Mouse (Mus musculus) thymus, postnatal 4 days (tissue): Measurements from ENCODE around the gene Cdk14.
A peak's percentile ranks its signal among the peaks of the same experiment; 100 is the strongest.
"Not testable (repeated sequence)": the region's sequence is repeated elsewhere in the genome, so short reads cannot be mapped to it uniquely, and the experiment has no call there.

ENCODE experiments used
- DNase-seq: peaks from one replicate; pipeline ENCODE4 v3.0.0; 2021

Cdk14 gene

DNA sequence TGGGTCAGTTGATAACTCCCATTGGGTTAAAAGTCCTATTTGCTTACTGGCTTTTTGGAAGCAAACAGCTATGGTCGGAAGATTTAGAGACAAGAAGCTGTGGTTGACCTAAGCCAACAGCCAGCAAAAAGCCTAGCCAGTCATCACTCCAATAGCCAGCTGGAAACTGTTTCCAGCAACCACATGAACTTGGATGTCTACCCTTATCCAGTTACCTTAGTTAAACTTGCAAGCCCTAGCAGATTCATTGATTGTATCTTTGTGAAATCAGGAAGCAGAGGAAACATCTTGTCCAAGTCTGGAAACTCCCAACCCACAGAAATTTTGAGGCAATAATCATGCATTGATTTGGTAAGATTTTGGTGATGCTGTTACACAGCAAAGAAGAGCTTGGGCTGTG, 458.5 kb downstream of the Cdk14 start:
- no peak for DNase-seq

DNA sequence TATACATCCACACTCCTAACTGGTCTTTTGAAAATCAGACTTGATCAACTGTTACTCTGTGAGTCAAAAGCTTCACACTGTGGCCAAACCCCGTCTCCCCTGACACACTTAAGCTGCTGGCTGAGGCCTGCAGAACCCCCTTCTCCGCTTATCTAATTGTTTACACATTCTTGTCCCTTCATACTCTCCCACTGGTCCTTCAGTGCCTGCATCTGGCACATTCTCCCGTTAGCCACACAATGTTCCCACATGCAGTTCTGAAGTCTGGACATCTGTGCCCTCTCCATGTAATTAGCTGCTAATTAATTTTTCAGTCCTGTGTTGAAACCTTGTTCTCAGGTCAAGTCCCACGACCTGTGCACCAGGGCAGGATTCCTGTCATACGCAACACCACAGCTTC, 460.7 kb downstream of the Cdk14 start:
- no peak for DNase-seq

DNA sequence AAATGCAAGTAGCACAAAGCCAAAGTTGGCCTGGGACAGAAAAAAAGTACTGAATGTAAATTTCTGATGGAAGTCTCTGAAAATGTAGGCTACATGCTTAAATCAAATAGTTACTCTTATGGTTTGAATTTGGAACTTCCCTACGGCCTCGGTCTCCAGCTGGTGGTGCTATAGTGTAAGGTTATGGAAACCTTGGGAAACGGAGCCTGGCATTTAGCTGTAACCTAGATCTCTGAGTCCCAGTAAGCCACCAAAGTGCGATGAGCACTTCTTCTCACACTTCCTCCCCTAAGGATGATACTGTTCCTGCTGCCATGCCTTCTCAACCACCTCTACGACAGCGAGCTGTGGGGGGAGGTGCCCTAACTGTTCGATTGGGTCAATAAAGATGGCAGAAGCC, 464.1 kb downstream of the Cdk14 start:
- DNase-seq, result no peak

DNA sequence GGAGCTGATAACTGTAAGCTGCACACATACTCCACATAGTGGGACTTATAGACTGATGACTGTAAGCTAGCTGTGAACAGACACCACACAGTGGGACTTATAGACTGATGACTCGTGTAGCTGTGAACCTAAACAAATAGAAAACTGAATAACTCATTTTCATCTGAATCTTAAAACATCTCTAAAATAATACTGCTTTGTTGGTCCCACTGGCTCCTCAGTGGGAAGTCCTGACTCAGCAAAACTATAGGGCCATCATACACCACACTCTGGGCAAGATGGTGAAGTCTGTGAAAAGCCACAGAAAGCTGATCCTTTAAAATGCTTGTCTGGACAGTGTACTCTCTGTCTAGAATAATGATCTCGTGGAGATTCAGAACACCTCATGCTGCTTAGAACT, 464.7 kb downstream of the Cdk14 start:
- DNase-seq, result no peak

DNA sequence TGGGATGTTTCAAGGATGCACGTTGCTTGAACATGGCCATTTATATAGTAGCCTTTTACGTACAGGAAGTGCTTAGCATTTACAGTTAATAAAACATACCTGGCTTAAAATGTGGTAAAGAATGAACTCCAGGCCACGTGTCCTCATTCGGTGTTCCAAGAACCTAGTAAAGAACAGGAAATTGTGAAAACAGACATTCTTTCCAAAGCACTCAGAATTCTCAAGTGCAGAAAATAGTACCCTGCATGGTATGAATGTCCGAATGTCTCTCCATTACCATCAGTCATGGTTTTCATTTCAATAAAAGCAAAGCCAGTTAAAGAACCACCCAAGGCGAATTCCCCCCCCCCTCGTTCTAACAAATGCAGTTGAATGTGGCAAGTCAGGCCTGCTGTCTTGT, 470.7 kb downstream of the Cdk14 start:
- no peak for DNase-seq

DNA sequence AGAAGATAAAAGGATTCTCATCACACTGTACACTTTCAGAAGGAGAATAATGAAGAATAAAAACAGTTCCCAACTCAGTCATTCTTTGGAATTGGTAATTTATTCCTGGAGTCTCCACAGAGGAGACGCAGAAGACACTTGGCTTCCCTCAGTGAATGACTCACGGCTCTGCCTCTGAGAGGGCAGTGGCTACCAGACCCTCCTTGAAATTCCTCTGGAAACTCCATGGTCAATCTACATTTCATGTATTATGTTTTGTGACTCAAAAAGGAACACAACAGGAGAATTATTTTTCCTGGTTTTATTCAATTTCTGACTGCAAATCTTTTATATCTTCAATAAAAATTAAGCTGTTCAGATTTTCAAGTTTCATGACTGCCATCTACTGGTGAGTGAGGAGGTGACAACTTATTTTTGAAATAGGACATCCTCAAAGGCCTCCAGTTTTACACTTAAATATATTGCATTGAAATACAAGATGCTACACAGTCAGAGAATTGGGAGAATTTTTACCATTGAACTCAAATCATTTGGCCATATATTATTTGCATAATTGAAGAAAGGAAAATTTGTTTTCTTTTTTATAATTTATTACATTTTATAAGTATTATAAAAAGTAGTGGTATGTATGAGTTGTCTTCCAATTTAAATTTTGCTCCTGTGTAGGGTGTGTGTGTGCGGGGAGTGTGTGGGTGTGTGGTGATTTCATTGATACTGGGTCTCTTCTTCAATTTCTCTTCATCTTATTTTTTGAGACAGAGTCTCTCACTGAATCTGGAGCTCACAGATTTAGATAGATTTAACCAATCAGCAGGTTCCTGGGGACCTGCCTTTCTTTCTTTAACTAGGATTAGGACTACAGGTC, 471.8 kb downstream of the Cdk14 start:
- no peak for DNase-seq

DNA sequence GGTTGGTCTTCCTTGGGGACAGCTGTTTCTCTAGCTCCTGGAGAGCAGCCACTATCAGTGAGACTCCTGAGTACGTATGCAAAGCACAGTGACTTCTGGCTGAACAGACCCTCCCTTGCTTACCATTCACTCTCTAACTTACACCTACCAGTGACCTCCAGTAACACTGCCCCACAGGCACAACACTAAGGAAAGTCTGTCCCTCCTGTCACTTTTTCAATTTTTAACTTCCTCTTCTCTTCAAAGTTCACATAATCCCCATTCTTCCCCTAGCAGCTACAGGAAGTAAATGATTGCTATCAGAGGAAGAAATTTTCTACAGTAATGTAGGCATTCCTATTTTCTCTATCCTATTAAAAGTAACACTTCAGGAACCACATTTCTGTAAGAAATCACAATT, 485.0 kb downstream of the Cdk14 start:
- DNase-seq, result no peak

DNA sequence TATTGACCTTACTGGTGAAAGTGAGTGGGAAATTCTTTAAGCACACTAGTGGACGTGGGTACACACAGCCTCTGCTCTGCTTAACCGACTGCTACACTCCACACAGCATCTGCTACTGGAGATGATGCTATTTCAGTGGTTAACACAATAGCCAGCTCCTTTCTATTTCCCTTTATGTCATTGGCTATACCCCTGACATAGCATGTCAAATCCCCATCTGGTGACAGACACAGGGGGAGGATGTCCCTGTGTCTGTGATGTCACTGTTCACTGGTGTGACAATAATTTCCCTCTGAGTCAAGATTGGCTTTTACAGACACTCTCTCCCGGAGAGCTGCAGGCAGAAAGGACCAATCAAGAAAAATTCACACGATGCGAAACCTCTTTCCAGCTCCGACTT, 485.6 kb downstream of the Cdk14 start:
- no peak for DNase-seq

DNA sequence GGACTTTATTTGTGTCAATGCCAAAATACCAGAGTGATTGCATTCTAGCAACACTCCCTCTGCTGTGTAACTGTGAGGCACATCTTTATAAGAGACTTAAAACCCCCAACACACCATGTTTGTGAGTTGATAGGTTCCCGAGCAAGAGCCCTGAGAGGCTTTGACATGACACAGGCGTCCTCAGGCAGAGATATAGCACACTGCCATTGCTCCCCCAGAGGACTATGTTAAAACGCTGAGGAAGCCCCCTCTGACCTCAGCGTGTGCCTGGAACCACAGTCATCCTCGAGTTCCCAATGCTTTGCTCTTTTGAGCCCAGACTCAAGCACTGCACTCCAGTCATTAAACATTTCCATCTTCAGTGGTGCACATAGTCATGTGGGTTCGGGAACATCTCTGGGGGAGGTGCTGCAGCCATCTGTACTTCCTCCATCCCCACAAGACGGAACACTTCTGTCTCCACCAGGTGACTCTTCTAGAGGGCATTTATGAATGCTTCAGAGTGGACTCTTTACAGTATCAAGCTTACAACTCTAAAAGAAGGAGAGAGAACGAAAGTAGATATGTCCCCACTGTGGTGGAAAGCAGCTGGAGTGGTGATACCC, 488.5 kb downstream of the Cdk14 start:
- no peak for DNase-seq

DNA sequence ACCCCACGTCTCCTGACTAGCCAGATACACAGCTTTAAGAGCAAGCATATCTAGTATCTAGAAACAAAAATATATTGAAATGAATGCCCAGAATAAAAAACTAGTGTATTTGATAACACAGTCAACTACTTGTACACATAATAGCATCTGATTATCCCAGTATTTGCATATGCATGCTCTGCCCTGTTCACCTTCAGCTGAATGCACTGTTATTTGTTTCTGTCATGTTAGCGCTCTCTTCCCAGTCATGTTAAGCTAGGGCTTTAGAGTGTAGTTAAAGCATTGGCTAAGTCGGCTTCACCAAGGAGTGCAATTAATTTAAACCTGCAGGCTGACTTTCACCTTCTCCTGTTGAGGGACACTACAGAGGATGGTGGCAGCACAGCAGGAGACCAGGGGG, 490.5 kb downstream of the Cdk14 start:
- no peak for DNase-seq

DNA sequence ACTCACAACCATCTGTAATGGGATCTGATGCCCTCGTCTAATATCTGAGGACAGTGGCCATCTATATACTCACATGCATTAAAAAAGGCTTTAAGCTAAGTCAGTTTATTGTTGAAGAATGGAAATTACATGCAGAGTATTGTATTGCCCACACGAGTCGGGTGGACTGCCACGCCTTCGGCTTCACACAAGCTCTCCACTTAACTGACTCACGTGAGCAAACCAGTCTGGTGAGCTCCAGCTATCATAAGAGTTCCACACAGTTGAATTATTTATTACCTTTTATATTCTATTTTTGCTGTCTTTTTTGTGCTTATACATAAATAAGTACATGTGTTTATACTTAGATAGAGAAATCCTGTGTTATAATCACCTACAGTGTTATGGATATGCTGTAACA, 495.2 kb downstream of the Cdk14 start:
- no peak for DNase-seq

DNA sequence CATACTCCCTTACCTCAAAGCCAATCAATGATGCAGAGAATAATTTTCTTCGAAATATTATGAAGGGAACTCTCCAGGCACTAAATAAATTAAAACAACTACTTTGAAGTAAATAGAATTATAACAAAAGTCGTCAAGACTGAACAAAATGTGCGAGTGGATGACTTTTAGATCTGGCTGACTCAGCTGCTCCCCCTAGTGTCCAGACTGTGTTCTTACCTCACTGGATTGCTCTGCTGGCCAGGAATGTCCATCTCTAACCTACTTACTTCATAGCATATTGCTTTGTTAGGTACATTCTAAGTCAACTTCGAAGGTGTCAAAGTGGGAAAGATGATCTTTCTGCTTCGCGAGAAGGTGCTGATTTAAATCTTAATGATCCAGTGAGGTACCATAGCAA, 501.7 kb downstream of the Cdk14 start:
- DNase-seq, result peak; percentile 63

DNA sequence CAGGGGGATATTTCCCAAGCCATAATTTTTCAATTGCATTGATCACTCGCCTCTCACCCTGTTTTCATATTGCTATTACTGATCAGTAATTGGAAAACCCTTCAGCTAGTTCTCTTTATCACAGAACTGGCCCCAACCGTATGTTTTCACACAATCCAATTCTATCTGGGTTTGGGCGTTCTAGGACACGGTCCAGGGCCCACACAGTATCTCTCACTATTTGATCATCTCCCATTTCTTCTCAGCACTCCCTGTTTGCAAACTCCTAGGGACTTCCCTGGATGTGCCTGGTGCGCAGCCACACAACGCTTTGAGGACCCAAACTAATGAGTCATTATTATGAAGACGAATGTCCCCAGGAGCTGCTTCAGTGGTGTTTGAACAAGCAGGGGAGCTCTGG, 502.4 kb downstream of the Cdk14 start:
- DNase-seq, result no peak

DNA sequence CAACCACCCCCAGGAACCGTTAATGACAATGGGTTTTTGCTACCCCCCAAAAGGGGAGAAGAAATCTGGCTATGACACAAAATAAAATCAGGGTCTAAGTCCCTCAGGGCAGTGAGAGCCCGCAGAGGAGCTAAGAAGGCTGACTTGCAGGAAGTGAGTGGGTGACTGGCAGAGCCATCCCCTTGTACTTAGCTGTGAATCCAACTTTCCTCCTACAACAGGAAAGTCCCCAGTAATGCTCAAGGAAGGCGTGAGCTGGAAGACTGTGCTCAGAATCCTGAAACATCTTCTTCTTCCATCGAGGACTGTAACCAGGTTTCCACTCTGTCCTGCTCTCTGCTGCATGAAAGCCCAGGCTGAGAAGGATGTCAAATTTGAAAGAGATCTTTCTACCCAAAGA, 502.8 kb downstream of the Cdk14 start:
- DNase-seq, result no peak

DNA sequence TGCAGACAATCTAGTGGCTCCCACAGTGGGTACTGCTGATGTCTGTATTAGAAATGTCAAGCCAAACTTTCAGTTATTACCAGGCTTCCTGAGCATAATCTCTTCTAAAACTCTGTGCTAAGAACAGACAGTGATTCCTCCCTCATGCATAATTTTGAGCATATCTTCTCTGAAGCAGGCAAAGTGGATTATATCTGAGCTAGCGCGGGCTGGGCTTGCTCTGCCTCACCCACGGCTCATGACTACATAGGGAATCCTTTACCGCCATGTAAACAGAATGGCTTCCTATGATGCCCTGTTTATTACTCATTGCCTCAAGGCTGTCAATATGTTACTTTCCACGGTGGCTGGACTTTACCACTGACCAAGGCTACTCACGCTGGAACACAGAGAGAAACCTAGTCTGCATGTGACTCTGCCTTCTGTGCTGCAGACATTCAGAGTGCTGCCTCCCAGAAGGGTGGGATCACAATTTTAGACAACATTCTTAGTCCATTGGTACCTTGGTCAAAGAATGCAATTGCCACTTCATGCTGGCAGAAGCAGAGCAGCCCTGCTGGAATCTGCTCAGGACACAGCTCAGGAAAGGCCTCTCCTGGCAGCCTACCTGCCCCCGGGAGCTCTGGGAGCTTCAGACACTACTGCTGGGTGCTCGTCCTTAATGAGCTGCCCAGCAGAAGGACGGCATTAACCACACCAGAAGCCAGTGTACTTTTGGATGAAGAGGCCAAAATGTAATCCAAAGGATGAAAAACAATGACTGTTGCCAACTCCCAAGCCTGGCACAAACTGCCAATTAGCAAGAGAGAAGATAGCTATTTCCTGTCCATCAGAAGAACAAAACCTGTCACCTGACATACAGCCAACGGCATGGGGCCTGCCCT, 503.5 kb downstream of the Cdk14 start:
- DNase-seq, result no peak

DNA sequence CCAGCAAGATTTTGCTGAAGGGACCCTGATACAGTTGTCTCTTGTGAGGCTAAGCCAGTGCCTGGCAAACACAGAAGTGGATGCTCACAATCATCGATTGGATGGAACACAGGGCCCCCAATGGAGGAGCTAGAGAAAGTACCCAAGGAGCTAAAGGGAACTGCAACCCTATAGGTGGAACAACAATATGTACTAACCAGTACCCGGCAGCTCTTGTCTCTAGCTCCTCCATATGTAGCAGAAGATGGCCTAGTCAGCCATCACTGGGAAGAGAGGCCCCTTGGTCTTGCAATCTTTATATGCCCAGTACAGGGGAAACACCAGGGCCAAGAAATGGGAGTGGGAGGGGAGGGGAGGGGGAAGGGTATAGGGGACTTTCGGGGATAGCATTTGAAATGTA, 515.2 kb downstream of the Cdk14 start:
- DNase-seq, result not testable (repeated sequence)

DNA sequence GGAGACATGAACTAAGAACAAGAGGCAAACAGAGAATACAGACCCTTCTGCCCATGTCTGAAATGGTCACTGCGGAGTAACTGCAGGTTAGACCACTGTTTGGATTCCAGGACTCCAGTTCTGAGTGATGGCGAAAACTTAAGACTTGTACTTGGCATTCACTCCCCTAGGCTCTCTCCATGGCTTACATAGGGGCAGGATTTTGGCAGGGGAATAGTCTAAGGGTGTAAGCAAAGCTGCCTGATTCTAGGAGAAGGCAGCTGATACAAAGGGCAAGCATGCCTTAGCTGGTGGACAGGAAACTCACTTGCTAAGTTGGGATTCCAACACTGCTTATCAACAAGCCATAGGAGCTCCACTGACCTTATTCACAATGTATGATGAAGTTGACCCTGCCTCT, 521.9 kb downstream of the Cdk14 start:
- no peak for DNase-seq

DNA sequence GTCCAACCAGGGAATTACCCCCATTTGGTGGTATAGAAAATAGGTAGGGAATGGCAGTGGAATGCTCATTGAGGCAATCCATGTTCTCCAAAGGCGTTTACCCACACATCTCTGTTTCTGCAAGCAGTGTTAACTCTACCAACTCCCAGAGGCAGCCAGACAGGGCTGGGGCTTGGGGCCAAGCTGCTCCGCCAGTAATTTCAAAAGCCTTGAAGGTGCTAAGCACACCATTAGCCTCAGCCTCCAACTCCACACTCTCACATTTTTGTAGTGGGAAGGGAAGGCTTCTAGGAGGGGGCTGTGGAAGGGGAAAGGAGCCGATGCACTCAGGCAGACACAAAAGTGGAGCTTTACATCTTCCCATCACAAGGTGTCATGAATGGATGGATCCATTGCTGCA, 525.1 kb downstream of the Cdk14 start:
- DNase-seq, result no peak

DNA sequence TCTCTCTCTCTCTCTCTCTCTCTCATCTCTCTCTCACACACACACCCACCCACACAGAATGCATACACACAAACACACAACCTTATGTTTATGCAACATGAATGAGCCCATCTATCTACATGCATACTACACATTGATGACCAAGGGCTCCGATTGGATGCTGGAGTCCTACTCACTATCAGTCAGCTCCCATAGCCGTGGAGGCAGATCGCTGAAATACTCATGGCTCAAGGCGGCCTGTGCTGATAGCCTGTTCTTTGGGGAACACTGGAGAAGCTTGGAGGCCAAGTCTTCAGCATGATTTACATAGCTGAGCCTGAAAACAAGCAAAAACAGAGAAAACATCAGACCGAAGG, 526.3 kb downstream of the Cdk14 start:
- DNase-seq, result no peak

DNA sequence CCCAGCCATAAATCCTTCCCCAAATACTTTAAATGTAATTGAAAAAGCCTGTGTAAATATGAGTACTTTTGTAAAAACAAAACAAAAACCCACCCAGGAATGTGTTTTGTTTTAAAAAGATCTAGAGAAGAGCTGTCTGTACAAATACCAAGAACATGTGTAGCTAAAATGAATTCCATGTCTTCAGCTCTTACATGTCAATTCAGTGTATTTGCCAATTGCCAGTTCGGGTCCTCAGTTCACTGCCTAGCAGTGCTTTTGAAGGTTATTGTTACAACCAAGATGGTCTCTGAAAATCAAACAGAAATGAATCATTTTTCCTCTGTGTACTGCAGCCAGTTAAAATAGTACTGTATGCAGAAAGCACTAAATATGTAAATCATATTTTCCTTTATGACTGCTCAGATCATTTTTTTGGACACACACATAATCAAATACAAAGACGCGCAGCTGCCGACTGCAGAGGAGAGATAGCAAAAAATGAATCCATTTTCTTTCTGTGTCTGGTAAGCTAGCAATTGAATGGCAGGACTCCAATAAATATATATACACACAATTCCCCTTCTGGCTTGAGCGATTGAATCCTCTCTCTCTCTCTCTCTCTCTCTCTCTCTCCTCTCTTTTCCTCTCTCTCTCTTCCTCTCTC, 526.8 kb downstream of the Cdk14 start:
- DNase-seq, result no peak

DNA sequence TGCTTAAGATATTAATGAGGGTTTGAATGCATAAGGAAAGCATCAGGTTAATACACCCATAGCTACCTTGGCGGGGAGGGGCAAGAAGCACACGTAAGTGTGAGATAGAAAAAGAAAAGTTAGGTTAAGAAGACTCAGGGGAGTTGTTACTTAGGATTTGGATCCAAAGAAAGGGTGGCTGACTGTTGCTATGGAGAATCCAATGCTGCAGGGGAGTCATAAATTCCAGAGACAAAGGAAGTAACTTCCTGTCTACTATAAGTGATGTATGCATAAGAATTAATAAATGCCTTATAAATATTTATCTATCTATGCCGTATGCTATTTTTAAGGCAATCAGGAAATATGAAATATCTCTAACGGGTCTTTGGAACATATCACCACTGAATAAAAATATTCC, 527.4 kb downstream of the Cdk14 start:
- no peak for DNase-seq

DNA sequence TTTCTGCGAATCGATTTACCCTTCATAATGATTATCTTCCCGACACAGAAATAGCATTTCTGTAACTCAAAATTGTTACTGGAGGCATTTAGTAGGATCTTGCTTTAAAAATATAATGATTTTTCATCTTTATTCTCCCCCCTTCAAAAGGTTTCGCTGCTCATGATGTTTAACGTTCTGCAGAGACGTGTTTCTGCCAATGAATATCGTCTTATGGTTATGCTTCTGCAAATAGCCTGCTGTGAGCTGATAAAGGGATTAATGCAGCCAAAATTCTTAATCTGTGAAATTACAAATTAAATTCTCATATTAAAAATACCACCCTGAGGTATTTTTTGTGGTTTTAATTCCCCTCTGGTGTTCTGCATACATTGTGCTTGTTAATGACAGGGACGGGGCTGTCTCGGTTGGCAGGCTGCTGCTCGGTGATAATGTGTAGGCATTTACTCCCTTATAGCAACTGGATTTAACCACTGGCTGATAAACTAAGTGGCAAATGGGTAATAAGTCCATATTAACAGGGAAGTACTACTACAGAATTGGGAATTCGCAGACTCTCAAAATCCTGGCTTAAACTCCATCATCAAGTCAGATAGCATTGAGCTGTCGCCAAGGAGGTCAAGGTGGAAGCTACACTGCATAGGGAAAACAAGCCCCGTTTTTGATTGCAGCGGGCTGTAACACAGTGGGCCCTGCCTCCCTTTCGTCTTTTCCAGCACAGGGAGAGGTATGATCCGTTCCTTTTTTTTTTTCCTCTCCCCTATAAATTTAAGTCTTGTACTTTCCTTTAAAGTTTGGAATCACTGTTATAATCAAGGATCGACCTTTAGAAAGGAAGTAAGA, 528.0 kb downstream of the Cdk14 start:
- no peak for DNase-seq
